Mouse (Mus musculus): ENCODE data around the gene Scfd2. TPM values are rescaled to one million over a fixed set of nuclear protein-coding genes. Genes with fewer than 3 reads are reported as not detected.

Gene Scfd2
- polyA plus RNA-seq, 1 experiment from 2014 or later = 13.9 TPM

DNA sequence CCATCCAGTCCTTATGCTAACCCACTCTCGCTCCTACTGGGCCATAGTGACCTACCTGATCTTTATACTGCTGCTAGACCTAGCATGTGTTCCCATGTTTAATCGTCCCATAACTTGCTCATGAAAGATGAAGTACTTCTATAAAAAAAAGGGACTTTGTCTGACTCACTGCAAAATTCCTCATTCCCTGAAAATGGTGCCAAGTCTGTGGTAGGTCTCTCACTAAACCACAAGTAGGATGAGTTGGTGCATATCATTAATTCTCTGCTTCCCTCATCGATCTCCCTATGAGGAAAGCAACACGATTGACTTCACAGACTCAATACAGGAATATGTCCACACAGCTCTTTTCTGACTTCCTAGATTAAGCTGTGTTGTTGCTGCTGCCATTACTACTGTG lies 46.9 kb downstream of the Scfd2 start:
- H3K4me3 ChIP-seq (replicated peaks) = no peak overlapping the region
- no peak overlapping the region for H3K4me2 ChIP-seq
- H3K27me3 ChIP-seq = no peaks in the 10 kb centered on the region
- no peaks in the 10 kb centered on the region for H3K9me3 ChIP-seq (replicated peaks)
- H3K27ac ChIP-seq = no peak overlapping the region
- ATAC-seq (ENCODE audit: low read depth) = no peak
- 66% methylated on average over 4 of the region's 4 CpGs for WGBS (ENCODE audit: insufficient replicate concordance)
- no peak for DNase-seq
- H3K36me3 ChIP-seq = no peaks in the 10 kb centered on the region
- H3K4me1 ChIP-seq (replicated peaks) = no peaks in the 10 kb centered on the region
- no peak overlapping the region for H3K9ac ChIP-seq

- Histone ChIP-seq H3K4me3 (replicated peaks) (no peak overlapping the region), H3K27ac (no peak overlapping the region), H3K4me2 (no peak overlapping the region), H3K36me3 (no peaks in the 10 kb centered on the region), H3K9ac (no peak overlapping the region), H3K27me3 (no peaks in the 10 kb centered on the region), H3K4me1 (replicated peaks) (no peaks in the 10 kb centered on the region), H3K9me3 (replicated peaks) (no peaks in the 10 kb centered on the region)
- no peak for DNase-seq
- 72% methylated on average over 6 of the region's 6 CpGs for WGBS (ENCODE audit: insufficient replicate concordance)
- ATAC-seq (ENCODE audit: low read depth) = no peak
These were observed 48.9 kb downstream of the Scfd2 start for GRCm38 (mm10) chr5:74482633-74483032.

DNA sequence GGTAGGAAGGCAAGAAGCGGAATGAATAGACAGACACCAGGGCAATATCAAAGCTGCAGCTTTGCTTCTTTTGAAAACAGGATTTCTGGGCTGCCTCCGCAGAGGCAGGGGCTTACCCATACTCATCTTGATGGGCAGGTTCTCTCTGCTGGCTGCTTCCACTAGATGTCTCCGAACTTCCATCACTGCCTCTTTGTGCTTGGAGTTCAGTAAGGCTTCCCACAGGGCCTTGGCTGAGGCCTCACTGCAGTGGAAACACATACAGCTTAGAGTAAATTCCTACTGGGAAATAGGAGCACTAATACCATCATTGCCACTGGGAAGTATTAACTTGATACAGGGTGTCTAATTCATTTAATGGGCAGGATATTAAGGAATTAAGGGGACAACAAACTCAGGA lies 49.5 kb downstream of the Scfd2 start:
- no peak for DNase-seq
- no peak for ATAC-seq (ENCODE audit: low read depth)
- H3K9ac ChIP-seq = no peak overlapping the region
- no peaks in the 10 kb centered on the region for H3K27me3 ChIP-seq
- WGBS (ENCODE audit: insufficient replicate concordance) = 65% methylated on average over 3 of the region's 3 CpGs
- H3K27ac ChIP-seq = no peak overlapping the region
- no peaks in the 10 kb centered on the region for H3K9me3 ChIP-seq (replicated peaks)
- H3K4me3 ChIP-seq (replicated peaks) = no peak overlapping the region
- H3K4me2 ChIP-seq = no peak overlapping the region
- H3K4me1 ChIP-seq (replicated peaks) = no peaks in the 10 kb centered on the region
- no peaks in the 10 kb centered on the region for H3K36me3 ChIP-seq

- Histone ChIP-seq H3K27me3 (no peaks in the 10 kb centered on the region), H3K4me3 (replicated peaks) (no peak overlapping the region), H3K36me3 (no peaks in the 10 kb centered on the region), H3K9ac (no peak overlapping the region), H3K4me1 (replicated peaks) (0 out of 2 replicates have a peak, but pooled peaks cover 5% of the 10 kb centered on the region), H3K4me2 (no peak overlapping the region), H3K9me3 (replicated peaks) (no peaks in the 10 kb centered on the region), H3K27ac (no peak overlapping the region)
- ATAC-seq (ENCODE audit: low read depth) (no peak), DNase-seq (no peak)
- 65% methylated on average over 4 of the region's 4 CpGs for WGBS (ENCODE audit: insufficient replicate concordance)
These were observed 51.1 kb downstream of the Scfd2 start for GRCm38 (mm10) chr5:74480409-74480808.

GRCm38 (mm10) chr5:74479947-74480346 lies 51.6 kb downstream of the Scfd2 start:
- Histone ChIP-seq H3K9me3 (replicated peaks) (no peaks in the 10 kb centered on the region), H3K4me1 (replicated peaks) (0 out of 2 replicates have a peak, but pooled peaks cover 5% of the 10 kb centered on the region), H3K27ac (no peak overlapping the region), H3K9ac (no peak overlapping the region), H3K4me2 (no peak overlapping the region), H3K27me3 (no peaks in the 10 kb centered on the region), H3K4me3 (replicated peaks) (no peak overlapping the region), H3K36me3 (no peaks in the 10 kb centered on the region)
- 41% methylated on average over 4 of the region's 4 CpGs for WGBS (ENCODE audit: insufficient replicate concordance)
- ATAC-seq (ENCODE audit: low read depth) (no peak), DNase-seq (no peak)

GRCm38 (mm10) chr5:74479157-74479556 lies 52.4 kb downstream of the Scfd2 start:
- WGBS (ENCODE audit: insufficient replicate concordance) = 72% methylated on average over 5 of the region's 5 CpGs
- no peak overlapping the region for H3K27ac ChIP-seq
- no peak for DNase-seq
- no peaks in the 10 kb centered on the region for H3K27me3 ChIP-seq
- no peak overlapping the region for H3K9ac ChIP-seq
- no peaks in the 10 kb centered on the region for H3K36me3 ChIP-seq
- no peaks in the 10 kb centered on the region for H3K9me3 ChIP-seq (replicated peaks)
- no peak overlapping the region for H3K4me2 ChIP-seq
- 0 out of 2 replicates have a peak, but pooled peaks cover 5% of the 10 kb centered on the region for H3K4me1 ChIP-seq (replicated peaks)
- no peak overlapping the region for H3K4me3 ChIP-seq (replicated peaks)
- no peak for ATAC-seq (ENCODE audit: low read depth)

- no peak overlapping the region for H3K4me2 ChIP-seq
- H3K4me1 ChIP-seq (replicated peaks) = 0 out of 2 replicates have a peak, but pooled peaks cover 5% of the 10 kb centered on the region
- no peak overlapping the region for H3K9ac ChIP-seq
- H3K4me3 ChIP-seq (replicated peaks) = no peak overlapping the region
- no peaks in the 10 kb centered on the region for H3K27me3 ChIP-seq
- no peaks in the 10 kb centered on the region for H3K9me3 ChIP-seq (replicated peaks)
- DNase-seq (no peak), ATAC-seq (ENCODE audit: low read depth) (no peak)
- no peaks in the 10 kb centered on the region for H3K36me3 ChIP-seq
- H3K27ac ChIP-seq = no peak overlapping the region
- WGBS (ENCODE audit: insufficient replicate concordance) = 62% methylated on average over 10 of the region's 10 CpGs
These were observed 55.0 kb downstream of the Scfd2 start for GRCm38 (mm10) chr5:74476551-74476950.

GRCm38 (mm10) chr5:74473117-74473516 lies 58.4 kb downstream of the Scfd2 start:
- no peak for DNase-seq
- no peak for ATAC-seq (ENCODE audit: low read depth)
- Histone ChIP-seq H3K4me3 (replicated peaks) (no peak overlapping the region), H3K27ac (no peak overlapping the region), H3K9ac (no peak overlapping the region), H3K27me3 (no peaks in the 10 kb centered on the region), H3K4me1 (replicated peaks) (0 out of 2 replicates have a peak, but pooled peaks cover 5% of the 10 kb centered on the region), H3K36me3 (no peaks in the 10 kb centered on the region), H3K4me2 (no peak overlapping the region), H3K9me3 (replicated peaks) (no peaks in the 10 kb centered on the region)
- 84% methylated on average over 11 of the region's 11 CpGs for WGBS (ENCODE audit: insufficient replicate concordance)

- Histone ChIP-seq H3K27me3 (no peaks in the 10 kb centered on the region), H3K9me3 (replicated peaks) (no peaks in the 10 kb centered on the region), H3K36me3 (no peaks in the 10 kb centered on the region), H3K4me3 (replicated peaks) (no peak overlapping the region), H3K27ac (no peak overlapping the region), H3K9ac (no peak overlapping the region), H3K4me2 (no peak overlapping the region), H3K4me1 (replicated peaks) (no peaks in the 10 kb centered on the region)
- ATAC-seq (ENCODE audit: low read depth) = no peak
- WGBS (ENCODE audit: insufficient replicate concordance) = 73% methylated on average over 3 of the region's 3 CpGs
- DNase-seq = no peak
These were observed 60.7 kb downstream of the Scfd2 start for GRCm38 (mm10) chr5:74470819-74471218.

DNA sequence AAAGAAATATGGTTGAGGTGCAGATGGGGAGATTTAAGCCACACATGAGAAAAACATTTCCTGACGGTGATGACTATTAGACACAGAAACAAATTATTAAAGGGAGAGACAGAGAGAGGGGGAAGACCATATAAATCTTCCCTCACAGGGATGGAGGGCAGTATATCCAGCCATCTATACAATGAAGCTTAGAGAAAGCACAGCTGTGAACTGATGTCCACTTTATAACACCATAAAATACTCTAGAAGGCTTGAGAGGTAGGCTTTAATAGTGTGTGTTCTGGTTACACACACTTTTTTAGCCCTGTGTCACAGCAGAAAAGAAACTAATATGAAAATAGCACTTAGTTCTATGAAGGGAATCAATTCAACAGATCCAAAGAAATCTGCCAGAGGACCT lies 61.9 kb downstream of the Scfd2 start:
- DNase-seq = no peak
- no peak overlapping the region for H3K27ac ChIP-seq
- H3K9ac ChIP-seq = no peak overlapping the region
- no peak overlapping the region for H3K4me2 ChIP-seq
- no peaks in the 10 kb centered on the region for H3K27me3 ChIP-seq
- WGBS (ENCODE audit: insufficient replicate concordance) = 78% methylated on average over 1 of the region's 1 CpGs
- H3K4me1 ChIP-seq (replicated peaks) = no peaks in the 10 kb centered on the region
- no peak overlapping the region for H3K4me3 ChIP-seq (replicated peaks)
- no peak for ATAC-seq (ENCODE audit: low read depth)
- no peaks in the 10 kb centered on the region for H3K9me3 ChIP-seq (replicated peaks)
- no peaks in the 10 kb centered on the region for H3K36me3 ChIP-seq

DNA sequence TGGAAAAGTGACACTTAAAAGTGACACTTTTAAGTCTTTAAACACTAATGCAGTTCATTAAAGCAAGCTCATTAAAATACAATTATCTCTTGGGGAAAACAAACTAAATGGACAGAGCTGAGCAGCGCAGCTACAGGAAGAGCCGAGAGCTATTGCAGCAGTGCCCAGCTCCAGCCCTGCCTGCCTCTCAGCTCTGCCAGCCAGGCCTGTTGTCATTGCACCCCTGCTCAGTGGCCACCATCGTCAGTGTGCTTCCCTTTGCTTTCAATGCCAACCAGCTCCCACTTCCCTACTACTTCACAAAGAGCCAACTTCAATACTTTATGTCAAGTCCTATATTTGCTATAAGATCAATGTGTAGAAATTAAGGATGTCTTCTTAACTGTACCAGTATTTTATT lies 63.8 kb downstream of the Scfd2 start:
- WGBS (ENCODE audit: insufficient replicate concordance) = 70% methylated on average over 3 of the region's 3 CpGs
- no peaks in the 10 kb centered on the region for H3K27me3 ChIP-seq
- H3K9ac ChIP-seq = no peak overlapping the region
- no peak for ATAC-seq (ENCODE audit: low read depth)
- no peak for DNase-seq
- H3K4me2 ChIP-seq = no peak overlapping the region
- no peaks in the 10 kb centered on the region for H3K36me3 ChIP-seq
- H3K4me3 ChIP-seq (replicated peaks) = no peak overlapping the region
- H3K9me3 ChIP-seq (replicated peaks) = no peaks in the 10 kb centered on the region
- no peak overlapping the region for H3K27ac ChIP-seq
- no peaks in the 10 kb centered on the region for H3K4me1 ChIP-seq (replicated peaks)

DNA sequence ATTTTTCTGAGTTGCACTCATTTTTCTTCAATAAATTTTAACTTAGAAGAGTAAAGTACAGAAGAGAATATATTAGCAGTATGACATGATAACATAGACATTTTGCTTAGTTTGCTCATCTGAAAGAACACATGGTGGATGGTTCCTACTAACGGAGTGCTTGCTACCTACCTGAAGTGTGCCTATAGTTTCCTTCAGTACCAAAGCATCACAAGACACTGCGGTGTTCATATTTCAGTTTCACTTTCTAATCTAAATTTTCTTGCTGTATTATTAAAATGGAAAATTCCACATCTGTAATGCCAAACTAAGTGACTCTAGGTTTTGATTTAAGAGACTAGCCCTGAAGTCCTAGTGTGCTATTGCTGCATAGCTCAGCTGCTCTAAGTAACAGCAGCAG lies 74.8 kb downstream of the Scfd2 start:
- H3K4me1 ChIP-seq (replicated peaks) = no peaks in the 10 kb centered on the region
- H3K9ac ChIP-seq = no peak overlapping the region
- H3K27me3 ChIP-seq = no peaks in the 10 kb centered on the region
- H3K27ac ChIP-seq = no peak overlapping the region
- H3K36me3 ChIP-seq = no peaks in the 10 kb centered on the region
- H3K4me2 ChIP-seq = no peak overlapping the region
- DNase-seq (no peak), ATAC-seq (ENCODE audit: low read depth) (no peak)
- H3K9me3 ChIP-seq (replicated peaks) = no peaks in the 10 kb centered on the region
- no peak overlapping the region for H3K4me3 ChIP-seq (replicated peaks)
- WGBS (ENCODE audit: insufficient replicate concordance) = 86% methylated on average over 2 of the region's 2 CpGs

Measured in liver, embryonic 13.5 days (tissue).